Mouse (Mus musculus) urinary bladder, postnatal 14 days (tissue): Measurements from ENCODE around the gene Pmel.
A peak's percentile ranks its signal among the peaks of the same experiment; 100 is the strongest.
"Not testable (repeated sequence)": the region's sequence is repeated elsewhere in the genome, so short reads cannot be mapped to it uniquely, and the experiment has no call there.

ENCODE experiments used
- DNase-seq: peaks from one replicate; pipeline ENCODE4 v3.0.0; 2021; ENCODE audit warnings: low spot score

Pmel gene

GRCm38 (mm10) chr10:128702328-128703007 lies 1.5 kb upstream of the Pmel start:
- DNase-seq = no peak

DNA sequence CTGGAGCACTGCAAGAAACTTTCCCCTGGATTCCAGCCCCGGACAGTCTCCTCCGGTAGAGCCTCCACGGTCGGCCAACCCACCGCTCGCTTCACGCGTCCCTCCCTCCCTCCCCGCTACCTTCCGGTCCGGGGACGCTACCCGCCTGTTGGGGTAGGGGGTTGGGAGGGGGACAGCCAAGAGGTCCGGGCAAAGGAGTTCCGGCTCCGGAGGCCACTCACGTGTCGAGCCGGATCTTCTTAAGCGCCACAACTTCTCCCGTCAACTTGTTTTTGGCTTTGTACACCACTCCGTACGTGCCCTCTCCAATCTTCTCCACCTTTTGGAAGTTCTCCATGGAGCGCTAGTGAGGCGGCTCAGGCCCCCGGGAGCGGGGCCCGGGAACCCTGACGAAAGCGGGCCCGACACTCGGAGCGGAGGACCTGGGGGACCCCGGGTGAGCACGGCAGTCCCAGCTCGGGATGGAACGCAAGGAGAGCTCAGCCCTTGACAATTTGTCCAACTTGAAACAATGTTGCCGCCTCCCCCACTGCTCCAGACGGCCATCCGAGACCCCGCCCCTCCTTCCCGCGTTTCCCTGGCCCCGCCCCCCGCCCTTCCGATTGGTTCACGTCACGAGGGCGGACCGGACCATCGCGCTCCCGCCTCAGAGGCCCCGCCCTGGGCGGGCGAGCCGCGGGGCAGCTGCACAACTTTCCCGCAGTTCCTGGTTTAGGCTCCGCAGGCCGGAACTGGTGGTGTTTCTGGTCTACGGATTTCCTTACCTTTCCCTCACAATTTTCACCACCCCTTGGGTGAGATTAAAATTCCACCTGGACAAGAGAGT lies 709 bp downstream of the Pmel start, which contains the start of gene Cdk2:
Cdk2 (minus strand) TSS at position 541 of the 826 bp plus-strand sequence.
- DNase-seq = peak; percentile 94

- no peak for DNase-seq
Observed at GRCm38 (mm10) chr10:128705317-128705693, 1.3 kb downstream of the Pmel start.

- not testable (repeated sequence) for DNase-seq
Observed at GRCm38 (mm10) chr10:128711318-128711717, 7.3 kb downstream of the Pmel start.

GRCm38 (mm10) chr10:128715559-128716537 lies 11.9 kb downstream of the Pmel start:
- DNase-seq = no peak

DNA sequence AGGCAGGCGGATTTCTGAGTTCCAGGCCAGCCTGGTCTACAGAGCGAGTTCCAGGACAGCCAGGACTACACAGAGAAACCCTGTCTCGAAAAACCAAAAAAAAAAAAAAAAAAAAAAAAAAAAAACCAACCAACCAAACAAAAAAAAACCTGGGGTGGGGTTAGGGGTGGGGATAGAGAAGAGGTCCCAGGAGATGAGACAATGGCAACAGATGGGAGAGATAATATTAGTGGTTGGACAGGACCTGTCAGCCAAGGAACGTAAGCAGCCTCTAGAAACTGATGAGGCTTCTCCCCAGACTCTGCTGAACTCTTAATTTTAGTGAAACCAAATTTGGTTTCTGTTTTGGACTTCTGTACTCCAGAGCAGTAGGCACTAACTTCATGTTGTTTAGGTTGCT lies 21.5 kb downstream of the Pmel start:
- DNase-seq = not testable (repeated sequence)

- no peak for DNase-seq
Observed at GRCm38 (mm10) chr10:128728059-128728458, 24.1 kb downstream of the Pmel start.

- DNase-seq = peak; percentile 81
Observed at GRCm38 (mm10) chr10:128731002-128731433, 27.0 kb downstream of the Pmel start.

DNA sequence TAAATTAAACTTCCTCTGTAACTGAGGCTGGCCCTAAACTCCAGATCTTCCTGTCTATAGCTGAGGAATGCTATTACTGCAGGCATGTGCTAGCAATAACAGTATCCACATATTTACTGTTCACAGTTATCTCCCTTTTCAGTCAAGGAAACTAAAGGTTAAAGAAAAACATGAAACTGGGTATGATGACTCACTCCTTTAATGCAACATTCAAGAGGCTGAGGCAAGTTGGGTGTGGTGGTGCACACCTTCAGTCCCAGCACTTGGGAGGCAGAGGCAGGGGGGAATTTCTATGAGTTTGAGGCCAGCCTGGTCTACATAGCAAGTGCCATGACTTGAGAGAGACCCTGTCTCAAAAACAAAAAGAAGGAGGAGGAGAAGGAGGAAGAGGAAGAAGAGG lies 28.0 kb downstream of the Pmel start:
- no peak for DNase-seq

- no peak for DNase-seq
Observed at GRCm38 (mm10) chr10:128737435-128737834, 33.4 kb downstream of the Pmel start.

DNA sequence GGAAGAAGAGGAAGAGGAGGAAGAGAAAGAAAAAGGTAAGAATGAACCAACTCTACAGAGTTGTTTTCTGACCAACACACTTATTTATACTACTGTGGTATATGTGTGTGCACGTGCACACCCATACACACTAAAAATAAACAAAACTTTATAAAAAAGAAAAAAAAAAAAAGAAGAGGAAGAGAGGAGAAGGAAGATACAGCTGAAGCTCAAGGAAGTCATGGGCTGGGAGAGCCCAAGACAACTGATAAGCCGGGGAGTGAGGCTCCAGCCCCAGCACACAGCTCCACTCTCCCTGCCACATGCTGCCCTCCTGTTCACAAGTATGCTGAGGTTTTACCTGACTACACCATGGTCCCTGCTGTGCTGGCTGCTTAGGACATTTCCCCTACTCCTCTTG lies 36.3 kb downstream of the Pmel start:
- DNase-seq = no peak

GRCm38 (mm10) chr10:128742616-128743015 lies 38.6 kb downstream of the Pmel start:
- DNase-seq = peak; percentile 61

- no peak for DNase-seq
Observed at GRCm38 (mm10) chr10:128743235-128743634, 39.2 kb downstream of the Pmel start.

- peak; percentile 66 for DNase-seq
Observed at GRCm38 (mm10) chr10:128743791-128744191, 39.8 kb downstream of the Pmel start.

GRCm38 (mm10) chr10:128744211-128744610 lies 40.2 kb downstream of the Pmel start:
- DNase-seq = no peak

DNA sequence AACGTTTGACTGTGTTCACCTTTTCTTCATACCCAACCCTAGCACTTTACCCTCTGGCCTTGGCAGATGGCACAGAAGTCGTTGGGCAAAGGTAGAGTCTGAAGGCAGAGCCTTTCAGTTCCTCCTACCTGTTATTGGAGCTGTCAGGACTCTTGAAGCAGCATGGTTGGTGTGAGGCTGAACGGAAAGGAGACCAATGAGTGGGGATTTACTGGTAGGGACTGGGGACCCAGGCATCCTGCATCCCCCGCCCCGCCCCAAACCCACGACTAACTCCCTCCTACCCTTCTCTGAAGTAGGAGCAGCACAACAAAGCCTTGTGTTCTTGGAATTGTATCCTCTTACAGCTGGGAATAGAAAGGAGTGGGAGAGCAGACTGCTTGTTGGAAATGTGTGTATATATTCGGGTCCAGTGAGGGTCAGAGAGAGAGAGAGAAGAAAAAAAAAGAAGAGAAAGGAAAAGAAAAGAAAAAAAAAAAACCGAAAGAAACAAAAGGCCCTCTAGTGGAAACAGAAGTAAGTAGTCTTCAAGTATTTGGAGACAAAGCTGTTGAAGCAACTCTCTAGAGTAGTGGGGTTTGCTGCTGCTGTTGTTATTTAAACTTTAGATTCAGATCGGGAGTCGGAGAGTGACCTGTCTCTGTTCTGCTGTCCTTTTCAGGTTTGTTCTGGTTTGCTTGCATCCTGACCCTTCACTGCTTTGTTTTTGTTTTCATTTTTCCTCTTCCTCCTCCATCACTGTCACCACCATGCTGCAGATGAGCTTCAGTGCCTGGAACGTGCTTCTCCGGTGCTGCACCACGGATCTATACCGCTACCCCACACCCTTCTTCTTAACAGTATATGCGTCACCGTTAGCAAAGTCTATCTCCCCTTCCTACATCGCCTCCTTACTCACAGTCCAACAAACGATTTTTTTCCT lies 40.9 kb downstream of the Pmel start, which contains the start of gene Dgka:
Dgka (minus strand) TSS at position 176 of the 922 bp plus-strand sequence.
- no peak for DNase-seq

GRCm38 (mm10) chr10:128745946-128746613 lies 42.1 kb downstream of the Pmel start:
- DNase-seq = no peak

DNA sequence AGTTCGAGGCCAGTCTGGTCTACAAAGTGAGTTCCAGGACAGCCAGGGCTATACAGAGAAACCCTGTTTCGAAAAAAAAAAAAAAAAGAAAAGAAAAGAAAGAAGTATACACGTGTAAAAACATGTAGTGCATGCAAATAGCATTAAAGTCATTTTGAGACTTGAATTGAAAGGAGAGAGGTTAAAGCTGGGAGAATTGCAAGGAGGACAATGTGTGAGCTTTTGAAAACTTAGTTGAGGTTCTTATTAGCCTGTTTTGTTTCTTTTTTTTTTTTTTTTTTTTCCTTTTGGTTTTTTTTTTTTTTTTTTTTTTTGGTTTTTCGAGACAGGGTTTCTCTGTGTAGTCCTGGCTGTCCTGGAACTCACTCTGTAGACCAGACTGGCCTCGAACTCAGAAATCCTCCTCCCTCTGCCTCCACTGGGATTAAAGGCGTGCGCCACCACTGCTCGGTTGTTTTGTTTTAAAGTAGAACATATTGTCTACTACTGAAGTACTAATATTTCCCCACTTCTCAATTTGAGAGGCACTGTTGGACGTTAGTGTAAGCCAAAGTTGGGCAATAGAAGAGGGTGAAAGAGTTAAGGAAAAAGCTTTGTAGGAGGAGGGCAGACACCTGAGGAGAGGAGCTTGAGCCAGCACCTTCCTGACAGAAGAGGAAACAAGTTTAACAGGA lies 43.1 kb downstream of the Pmel start:
- DNase-seq = no peak

DNA sequence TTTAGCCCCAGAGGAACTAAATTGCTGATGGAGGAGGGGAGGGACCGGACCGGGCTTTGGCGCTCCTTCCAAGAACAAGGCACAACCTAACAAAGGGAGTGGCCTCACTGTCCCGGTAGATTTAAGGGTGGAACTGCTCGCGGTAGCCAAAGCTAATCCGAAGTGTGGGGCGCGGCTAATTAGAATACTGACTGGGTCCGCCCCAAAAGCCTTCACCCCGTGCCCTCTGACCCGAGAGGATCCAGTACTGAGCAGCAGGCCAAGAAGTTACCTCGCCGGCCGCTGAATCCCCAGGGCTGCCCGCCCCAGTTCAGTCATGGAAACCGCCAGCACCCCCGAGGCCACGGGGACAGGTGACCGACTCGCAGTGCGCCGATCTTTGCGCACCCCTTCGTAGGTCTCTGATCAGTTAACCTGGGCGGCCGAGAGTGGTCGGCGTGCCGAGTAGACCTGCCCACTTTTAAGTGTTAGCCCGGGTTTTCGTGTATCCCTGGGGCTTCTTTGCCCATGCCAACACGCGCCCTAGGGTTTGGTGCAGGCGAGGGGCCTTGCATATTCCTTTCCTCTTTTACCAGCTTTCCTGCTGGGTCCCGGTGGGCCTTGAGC lies 43.8 kb downstream of the Pmel start, which contains the start of gene Pym1:
Pym1 (plus strand) TSS at position 244 of the 606 bp plus-strand sequence.
- peak; percentile 86 for DNase-seq
